Mouse (Mus musculus): ENCODE measurements around the gene Vsnl1. TPM values are rescaled to one million over a fixed set of nuclear protein-coding genes. Genes with fewer than 3 reads are reported as not detected.

The Vsnl1 gene
- total and polyA plus RNA-seq, 3 experiments: 0.41 to 0.57 (median 0.57) TPM

- Histone ChIP-seq H3K27me3 (ENCODE audit: control insufficient read depth, insufficient read depth, low read length) (no peaks in the 10 kb centered on the region), H3K27ac (no peak overlapping the region), H3K4me3 (no peak overlapping the region), H3K4me1 (ENCODE audit: control insufficient read depth, insufficient read depth, low read length) (no peaks in the 10 kb centered on the region), H3K9ac (ENCODE audit: low read depth, low read length) (no peak overlapping the region), H3K36me3 (ENCODE audit: control insufficient read depth, insufficient read depth, low read length) (no peaks in the 10 kb centered on the region), H3K79me2 (replicated peaks; ENCODE audit: control insufficient read depth, insufficient read depth, low read length) (no peaks in the 10 kb centered on the region)
- 42% methylated on average over 4 of the region's 4 CpGs for WGBS
- intact Hi-C loops (cut with DNase I): no loop called here
- TF ChIP-seq POLR2A (IDR thresholded peaks at IDR 0.05; ENCODE audit: insufficient read depth, low read depth, low read length) (no peak), EP300 (IDR thresholded peaks at IDR 0.05; ENCODE audit: insufficient read depth, low read depth, low read length) (no peak), CTCF (IDR thresholded peaks at IDR 0.05) (no peak)
- peak in 1 of 2 experiments; percentile 14 for DNase-seq
Measured at GRCm38 (mm10) chr12:11370056-11370455, 66.4 kb downstream of the Vsnl1 start.

GRCm38 (mm10) chr12:11367099-11367765 is 69.2 kb downstream of the Vsnl1 start:
- no peak for TF ChIP-seq POLR2A (IDR thresholded peaks at IDR 0.05; ENCODE audit: insufficient read depth, low read depth, low read length)
- TF ChIP-seq EP300 (IDR thresholded peaks at IDR 0.05; ENCODE audit: insufficient read depth, low read depth, low read length): no peak
- no peak for TF ChIP-seq CTCF (IDR thresholded peaks at IDR 0.05)
- 4% methylated on average over 3 of the region's 3 CpGs for WGBS

GRCm38 (mm10) chr12:11364870-11365269 is 71.5 kb downstream of the Vsnl1 start:
- intact Hi-C loops (cut with DNase I): no loop called here

More at GRCm38 (mm10) chr12:11367099-11367765, 69.2 kb downstream of the Vsnl1 start:
- Histone ChIP-seq H3K9ac (ENCODE audit: low read depth, low read length) (no peak overlapping the region), H3K27ac (no peak overlapping the region), H3K27me3 (ENCODE audit: control insufficient read depth, insufficient read depth, low read length) (no peaks in the 10 kb centered on the region), H3K4me3 (no peak overlapping the region), H3K36me3 (ENCODE audit: control insufficient read depth, insufficient read depth, low read length) (no peaks in the 10 kb centered on the region), H3K4me1 (ENCODE audit: control insufficient read depth, insufficient read depth, low read length) (no peaks in the 10 kb centered on the region), H3K79me2 (replicated peaks; ENCODE audit: control insufficient read depth, insufficient read depth, low read length) (no peaks in the 10 kb centered on the region)
- DNase-seq: no peak
- intact Hi-C loops (cut with DNase I): no loop called here

GRCm38 (mm10) chr12:11362435-11362834 is 74.0 kb downstream of the Vsnl1 start:
- WGBS: 89% methylated on average over 6 of the region's 6 CpGs
- no peaks in the 10 kb centered on the region for H3K27me3 ChIP-seq (ENCODE audit: control insufficient read depth, insufficient read depth, low read length)
- intact Hi-C loops (cut with DNase I): no loop called here

More at GRCm38 (mm10) chr12:11364870-11365269, 71.5 kb downstream of the Vsnl1 start:
- Histone ChIP-seq H3K27me3 (ENCODE audit: control insufficient read depth, insufficient read depth, low read length) (no peaks in the 10 kb centered on the region), H3K4me1 (ENCODE audit: control insufficient read depth, insufficient read depth, low read length) (no peaks in the 10 kb centered on the region), H3K79me2 (replicated peaks; ENCODE audit: control insufficient read depth, insufficient read depth, low read length) (no peaks in the 10 kb centered on the region), H3K36me3 (ENCODE audit: control insufficient read depth, insufficient read depth, low read length) (no peaks in the 10 kb centered on the region), H3K4me3 (no peak overlapping the region), H3K27ac (no peak overlapping the region), H3K9ac (ENCODE audit: low read depth, low read length) (no peak overlapping the region)
- DNase-seq: no peak
- 47% methylated on average over 6 of the region's 6 CpGs for WGBS
- TF ChIP-seq POLR2A (IDR thresholded peaks at IDR 0.05; ENCODE audit: insufficient read depth, low read depth, low read length) (no peak), CTCF (IDR thresholded peaks at IDR 0.05) (no peak), EP300 (IDR thresholded peaks at IDR 0.05; ENCODE audit: insufficient read depth, low read depth, low read length) (no peak)

GRCm38 (mm10) chr12:11350895-11351294 is 85.5 kb downstream of the Vsnl1 start:
- no peak overlapping the region for H3K4me3 ChIP-seq
- TF ChIP-seq EP300 (IDR thresholded peaks at IDR 0.05; ENCODE audit: insufficient read depth, low read depth, low read length) (no peak), CTCF (IDR thresholded peaks at IDR 0.05) (peak; percentile 63)
- H3K4me1 ChIP-seq (ENCODE audit: control insufficient read depth, insufficient read depth, low read length): peaks cover 2% of the 10 kb centered on the region; the same call in 1 of the 2 replicates
- H3K79me2 ChIP-seq (replicated peaks; ENCODE audit: control insufficient read depth, insufficient read depth, low read length): no peaks in the 10 kb centered on the region
- DNase-seq: peak; percentile 29 to 63
- H3K27ac ChIP-seq: no peak overlapping the region
- H3K36me3 ChIP-seq (ENCODE audit: control insufficient read depth, insufficient read depth, low read length): no peaks in the 10 kb centered on the region
- no peak overlapping the region for H3K9ac ChIP-seq (ENCODE audit: low read depth, low read length)
- no peaks in the 10 kb centered on the region for H3K27me3 ChIP-seq (ENCODE audit: control insufficient read depth, insufficient read depth, low read length)
- intact Hi-C loops (cut with DNase I): loop anchor here (5.0 kb wide), 1 partner anchor 796 kb away; no protein-coding TSS in a partner anchor
- WGBS: 22% methylated on average over 5 of the region's 5 CpGs

More at GRCm38 (mm10) chr12:11362435-11362834, 74.0 kb downstream of the Vsnl1 start:
- Histone ChIP-seq H3K4me1 (ENCODE audit: control insufficient read depth, insufficient read depth, low read length) (no peaks in the 10 kb centered on the region), H3K79me2 (replicated peaks; ENCODE audit: control insufficient read depth, insufficient read depth, low read length) (no peaks in the 10 kb centered on the region), H3K27ac (no peak overlapping the region), H3K4me3 (no peak overlapping the region), H3K9ac (ENCODE audit: low read depth, low read length) (no peak overlapping the region), H3K36me3 (ENCODE audit: control insufficient read depth, insufficient read depth, low read length) (no peaks in the 10 kb centered on the region)
- DNase-seq: no peak
- TF ChIP-seq POLR2A (IDR thresholded peaks at IDR 0.05; ENCODE audit: insufficient read depth, low read depth, low read length) (no peak), CTCF (IDR thresholded peaks at IDR 0.05) (no peak), EP300 (IDR thresholded peaks at IDR 0.05; ENCODE audit: insufficient read depth, low read depth, low read length) (no peak)

- DNase-seq: no peak
- WGBS: 44% methylated on average over 5 of the region's 5 CpGs
- H3K79me2 ChIP-seq (replicated peaks; ENCODE audit: control insufficient read depth, insufficient read depth, low read length): no peaks in the 10 kb centered on the region
- intact Hi-C loops (cut with DNase I): loop anchor here (5.0 kb wide), 1 partner anchor 797 kb away; no protein-coding TSS in a partner anchor
- TF ChIP-seq EP300 (IDR thresholded peaks at IDR 0.05; ENCODE audit: insufficient read depth, low read depth, low read length) (no peak), POLR2A (IDR thresholded peaks at IDR 0.05; ENCODE audit: insufficient read depth, low read depth, low read length) (no peak), CTCF (IDR thresholded peaks at IDR 0.05) (no peak)
- peaks cover 2% of the 10 kb centered on the region; the same call in 1 of the 2 replicates for H3K4me1 ChIP-seq (ENCODE audit: control insufficient read depth, insufficient read depth, low read length)
- H3K9ac ChIP-seq (ENCODE audit: low read depth, low read length): no peak overlapping the region
- no peaks in the 10 kb centered on the region for H3K36me3 ChIP-seq (ENCODE audit: control insufficient read depth, insufficient read depth, low read length)
- no peak overlapping the region for H3K4me3 ChIP-seq
- no peaks in the 10 kb centered on the region for H3K27me3 ChIP-seq (ENCODE audit: control insufficient read depth, insufficient read depth, low read length)
- H3K27ac ChIP-seq: no peak overlapping the region
Measured at GRCm38 (mm10) chr12:11349870-11350269, 86.5 kb downstream of the Vsnl1 start.

All from heart, adult 2 months (tissue).